Mouse (Mus musculus): ENCODE data around the gene Lif. TPM values are rescaled to one million over a fixed set of nuclear protein-coding genes. Genes with fewer than 3 reads are reported as not detected.

The Lif gene
- polyA plus RNA-seq, 1 experiment = 4.9 TPM

DNA sequence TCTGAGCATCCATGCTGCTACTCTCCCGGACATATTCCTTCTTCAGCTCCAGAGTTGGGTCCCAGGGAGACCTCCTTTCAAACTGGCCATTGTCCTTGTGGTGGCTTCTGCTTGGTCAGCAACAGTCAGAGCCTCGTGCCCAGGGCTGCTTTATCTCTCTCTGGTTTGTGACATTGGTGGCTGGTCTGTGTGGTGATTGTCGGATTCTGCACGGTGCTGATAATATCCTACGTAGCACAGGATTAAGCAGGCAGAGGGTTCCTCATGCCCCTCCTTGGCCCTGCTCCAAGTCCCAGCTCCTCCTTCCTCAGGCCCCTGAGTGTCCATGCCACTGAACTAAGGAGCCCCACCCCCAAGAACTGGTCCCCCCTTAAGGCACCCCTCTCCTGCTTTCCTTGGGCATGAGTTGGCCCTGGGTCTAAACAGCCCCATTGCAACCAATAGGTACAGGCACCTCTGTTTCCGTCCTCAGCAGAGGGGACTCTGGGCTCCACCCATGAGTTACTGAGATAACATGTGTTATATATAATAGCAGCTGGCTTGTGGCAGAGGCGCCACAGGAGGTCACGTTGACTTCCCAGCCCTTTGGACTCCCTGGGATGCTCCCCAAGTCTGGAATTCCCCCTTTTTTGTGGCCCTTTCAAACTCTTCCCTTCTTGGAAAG lies 35.0 kb downstream of the Lif start:
- WGBS = 55% methylated on average over 8 of the region's 8 CpGs
- no peak for DNase-seq
- TF ChIP-seq POLR2A (IDR thresholded peaks at IDR 0.05; ENCODE audit: borderline replicate concordance, extremely low read depth, low read depth, low read length) (no peak), CTCF (IDR thresholded peaks at IDR 0.05; ENCODE audit: insufficient read depth, low read length) (no peak)
- Histone ChIP-seq H3K4me3 (replicated peaks; ENCODE audit: extremely low read depth, low read depth, low read length) (no peak overlapping the region), H3K4me1 (ENCODE audit: control insufficient read depth, insufficient read depth, low read length) (no peaks in the 10 kb centered on the region)

DNA sequence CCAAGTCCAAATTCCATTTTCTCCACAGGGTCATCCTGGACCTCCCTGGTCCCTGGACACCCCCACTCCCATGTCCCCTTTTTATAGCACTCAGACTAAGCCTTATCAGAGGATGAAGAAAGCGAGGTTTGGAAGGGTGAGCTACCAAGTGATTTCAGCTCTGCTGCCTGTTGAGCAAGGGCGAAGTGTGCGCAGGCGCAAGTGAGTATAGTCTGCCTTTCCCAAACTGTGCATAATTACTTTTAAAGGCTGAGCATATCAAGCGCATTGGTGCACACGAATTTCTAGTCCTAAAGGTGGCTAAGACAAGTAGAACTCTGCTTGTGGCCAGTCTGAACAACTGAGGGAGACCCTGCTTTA lies 35.5 kb downstream of the Lif start:
- TF ChIP-seq POLR2A (IDR thresholded peaks at IDR 0.05; ENCODE audit: borderline replicate concordance, extremely low read depth, low read depth, low read length) (no peak), CTCF (IDR thresholded peaks at IDR 0.05; ENCODE audit: insufficient read depth, low read length) (no peak)
- H3K4me3 ChIP-seq (replicated peaks; ENCODE audit: extremely low read depth, low read depth, low read length) = no peak overlapping the region
- WGBS = 72% methylated on average over 6 of the region's 6 CpGs
- DNase-seq = no peak
- H3K4me1 ChIP-seq (ENCODE audit: control insufficient read depth, insufficient read depth, low read length) = 0 out of 2 replicates have a peak, but pooled peaks cover 2% of the 10 kb centered on the region

- Histone ChIP-seq H3K4me3 (replicated peaks; ENCODE audit: extremely low read depth, low read depth, low read length) (no peak overlapping the region), H3K4me1 (ENCODE audit: control insufficient read depth, insufficient read depth, low read length) (0 out of 2 replicates have a peak, but pooled peaks cover 2% of the 10 kb centered on the region)
- TF ChIP-seq CTCF (IDR thresholded peaks at IDR 0.05; ENCODE audit: insufficient read depth, low read length) = no peak
- TF ChIP-seq POLR2A (IDR thresholded peaks at IDR 0.05; ENCODE audit: borderline replicate concordance, extremely low read depth, low read depth, low read length) = no peak
- no peak for DNase-seq
- WGBS = 85% methylated on average over 4 of the region's 4 CpGs
These were observed 36.1 kb downstream of the Lif start for GRCm38 (mm10) chr11:4293481-4293880.

- Histone ChIP-seq H3K4me3 (replicated peaks; ENCODE audit: extremely low read depth, low read depth, low read length) (no peak overlapping the region), H3K4me1 (ENCODE audit: control insufficient read depth, insufficient read depth, low read length) (0 out of 2 replicates have a peak, but pooled peaks cover 2% of the 10 kb centered on the region)
- no peak for DNase-seq
- TF ChIP-seq POLR2A (IDR thresholded peaks at IDR 0.05; ENCODE audit: borderline replicate concordance, extremely low read depth, low read depth, low read length) (no peak), CTCF (IDR thresholded peaks at IDR 0.05; ENCODE audit: insufficient read depth, low read length) (no peak)
- 76% methylated on average over 6 of the region's 6 CpGs for whole genome bisulfite sequencing
These were observed 36.7 kb downstream of the Lif start for GRCm38 (mm10) chr11:4294047-4294446.

DNA sequence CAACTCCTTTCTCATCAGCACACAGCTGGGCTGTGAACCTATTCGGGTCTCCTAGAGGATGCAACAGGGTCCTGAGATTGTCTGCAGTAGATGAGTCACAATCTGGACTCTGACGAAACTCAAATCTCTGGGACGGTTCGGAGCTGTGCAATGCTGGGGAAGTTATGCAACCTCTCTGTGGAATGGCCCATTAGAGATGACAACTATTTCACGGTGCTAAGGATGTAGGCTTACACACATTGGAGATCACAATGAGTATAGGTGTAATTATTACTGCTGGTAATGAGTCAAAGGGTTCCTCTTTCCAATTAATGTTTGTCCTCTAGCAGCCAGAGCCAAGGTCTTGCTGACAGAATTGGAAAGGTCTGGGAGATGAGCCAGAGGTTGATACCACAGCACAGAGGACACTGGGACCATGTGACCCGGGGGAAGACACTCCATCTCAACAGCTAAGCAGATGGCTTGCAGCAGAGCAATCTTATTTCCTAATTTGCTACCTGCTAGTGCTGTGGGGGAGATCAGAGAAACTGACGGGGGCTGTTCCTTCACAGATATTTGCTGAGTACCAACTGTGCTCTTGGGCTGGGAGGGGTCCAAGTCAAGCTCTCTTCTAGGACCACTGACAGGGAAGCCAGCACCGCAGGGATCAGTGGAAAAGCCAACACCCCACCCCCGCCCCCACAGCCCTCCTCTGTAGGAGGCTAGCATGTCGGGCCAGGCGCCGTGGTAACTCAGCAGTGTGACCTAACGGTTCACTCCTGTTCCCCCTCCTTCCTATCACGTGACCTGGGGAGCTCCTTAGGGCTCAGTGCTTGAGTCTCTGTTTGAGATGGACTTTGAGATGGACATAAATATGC lies 37.4 kb downstream of the Lif start:
- 33% methylated on average over 14 of the region's 14 CpGs for WGBS
- DNase-seq = no peak
- TF ChIP-seq CTCF (IDR thresholded peaks at IDR 0.05; ENCODE audit: insufficient read depth, low read length) (no peak), POLR2A (IDR thresholded peaks at IDR 0.05; ENCODE audit: borderline replicate concordance, extremely low read depth, low read depth, low read length) (no peak)
- Histone ChIP-seq H3K4me1 (ENCODE audit: control insufficient read depth, insufficient read depth, low read length) (0 out of 2 replicates have a peak, but pooled peaks cover 2% of the 10 kb centered on the region), H3K4me3 (replicated peaks; ENCODE audit: extremely low read depth, low read depth, low read length) (no peak overlapping the region)

- Histone ChIP-seq H3K4me1 (ENCODE audit: control insufficient read depth, insufficient read depth, low read length) (peaks cover 4% of the 10 kb centered on the region; the same call in 1 of the 2 replicates), H3K4me3 (replicated peaks; ENCODE audit: extremely low read depth, low read depth, low read length) (no peak overlapping the region)
- TF ChIP-seq CTCF (IDR thresholded peaks at IDR 0.05; ENCODE audit: insufficient read depth, low read length) (no peak), POLR2A (IDR thresholded peaks at IDR 0.05; ENCODE audit: borderline replicate concordance, extremely low read depth, low read depth, low read length) (no peak)
- 68% methylated on average over 10 of the region's 10 CpGs for WGBS
- no peak for DNase-seq
These were observed 39.4 kb downstream of the Lif start for GRCm38 (mm10) chr11:4296610-4297275.

GRCm38 (mm10) chr11:4297753-4298152 lies 40.4 kb downstream of the Lif start:
- 46% methylated on average over 3 of the region's 3 CpGs for WGBS
- DNase-seq = no peak
- TF ChIP-seq CTCF (IDR thresholded peaks at IDR 0.05; ENCODE audit: insufficient read depth, low read length) (no peak), POLR2A (IDR thresholded peaks at IDR 0.05; ENCODE audit: borderline replicate concordance, extremely low read depth, low read depth, low read length) (no peak)
- Histone ChIP-seq H3K4me1 (ENCODE audit: control insufficient read depth, insufficient read depth, low read length) (peaks cover 4% of the 10 kb centered on the region; the same call in 1 of the 2 replicates), H3K4me3 (replicated peaks; ENCODE audit: extremely low read depth, low read depth, low read length) (no peak overlapping the region)

GRCm38 (mm10) chr11:4298615-4299014 lies 41.3 kb downstream of the Lif start:
- Histone ChIP-seq H3K4me1 (ENCODE audit: control insufficient read depth, insufficient read depth, low read length) (peaks cover 4% of the 10 kb centered on the region; the same call in 1 of the 2 replicates), H3K4me3 (replicated peaks; ENCODE audit: extremely low read depth, low read depth, low read length) (no peak overlapping the region)
- TF ChIP-seq CTCF (IDR thresholded peaks at IDR 0.05; ENCODE audit: insufficient read depth, low read length) (no peak), POLR2A (IDR thresholded peaks at IDR 0.05; ENCODE audit: borderline replicate concordance, extremely low read depth, low read depth, low read length) (no peak)
- DNase-seq = no peak
- 48% methylated on average over 7 of the region's 7 CpGs for WGBS

DNA sequence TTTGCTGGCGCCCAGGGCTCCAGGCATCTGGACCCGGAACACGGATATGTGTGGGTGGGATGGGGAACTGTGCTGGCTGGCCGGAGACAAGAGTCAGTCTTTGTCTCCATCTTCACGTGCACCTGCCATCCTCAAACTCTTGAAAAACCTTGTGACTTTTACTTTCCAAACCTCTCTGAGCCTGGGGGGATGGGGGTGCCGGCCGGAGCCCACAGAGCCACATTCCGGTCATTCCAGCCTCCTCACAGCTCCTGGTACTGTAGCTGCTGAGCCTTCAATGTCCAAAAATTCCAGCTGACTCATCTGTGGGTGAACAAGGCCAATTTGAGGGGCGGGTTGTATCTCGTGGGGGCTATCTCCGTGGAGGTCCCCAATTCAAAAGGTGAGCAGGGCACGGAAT lies 41.8 kb downstream of the Lif start:
- no peak for TF ChIP-seq POLR2A (IDR thresholded peaks at IDR 0.05; ENCODE audit: borderline replicate concordance, extremely low read depth, low read depth, low read length)
- TF ChIP-seq CTCF (IDR thresholded peaks at IDR 0.05; ENCODE audit: insufficient read depth, low read length) = no peak
- Histone ChIP-seq H3K4me1 (ENCODE audit: control insufficient read depth, insufficient read depth, low read length) (peaks cover 4% of the 10 kb centered on the region; the same call in 1 of the 2 replicates), H3K4me3 (replicated peaks; ENCODE audit: extremely low read depth, low read depth, low read length) (no peak overlapping the region)
- DNase-seq = no peak
- 42% methylated on average over 12 of the region's 12 CpGs for WGBS
